In the genomic region with DNA sequence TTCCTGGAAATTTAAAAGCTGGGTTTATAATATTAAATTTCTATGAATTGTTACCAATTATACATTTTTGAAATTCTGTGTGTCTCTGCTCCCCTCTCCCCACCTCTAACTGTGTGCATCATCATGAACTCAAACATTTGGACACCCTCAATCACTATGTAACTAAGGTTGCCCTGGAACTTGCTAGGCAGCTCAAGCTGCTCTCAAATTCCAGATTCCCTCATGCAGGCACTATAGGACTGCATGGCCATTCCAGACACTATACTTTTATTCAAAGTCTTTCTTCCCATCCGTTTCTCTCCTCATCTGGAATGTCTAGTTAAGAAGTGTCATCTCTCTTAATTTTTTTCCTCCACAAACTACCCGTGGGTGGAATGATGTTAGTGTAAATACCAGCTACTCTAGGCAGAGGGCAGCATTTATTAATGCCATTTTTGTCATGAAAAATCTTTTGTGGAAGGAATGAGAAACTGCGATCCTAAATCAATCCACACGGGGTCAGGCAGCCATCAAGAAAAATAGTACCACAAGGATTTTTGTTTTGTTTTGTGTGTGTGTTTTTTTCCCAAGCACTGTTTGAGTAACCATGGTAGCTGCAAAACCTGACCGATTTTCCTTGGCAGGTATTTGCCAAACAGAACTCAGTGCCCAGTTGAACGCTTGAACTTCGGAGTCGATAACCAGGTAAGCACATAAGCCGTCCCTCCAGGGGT, we compare ENCODE assay signal across 8 mouse cellular contexts. TPM values are rescaled to one million over a fixed set of nuclear protein-coding genes. Genes with fewer than 3 reads are reported as not detected.
DNase-seq lines count a peak whose midpoint lies in the region; ATAC-seq and TF ChIP-seq lines count a peak whose summit lies in the region.

No protein-coding gene starts in this region.

- peak; percentile 98 for ATAC-seq in megakaryocyte progenitor cell, adult 5-6 weeks (replicated peaks; ENCODE audit: poor library complexity)
- ATAC-seq in stomach, postnatal 0 days (ENCODE audit: low FRiP score, low TSS enrichment) = peak; percentile 67

- WGBS in stomach, postnatal 0 days = 23% methylated on average over 9 of the region's 9 CpGs

- peak; percentile 35 for TF ChIP-seq CTCF in E14TG2a.4 (conservative IDR thresholded peaks at IDR 0.05; ENCODE audit: low read length)
- TF ChIP-seq CTCF in stomach, postnatal 0 days (IDR thresholded peaks at IDR 0.05; ENCODE audit: low read depth) = peak; percentile 94

- H3K9me3 ChIP-seq in E14TG2a.4 (ENCODE audit: low read length) = no peaks in the 10 kb centered on the region; the same call in 1 of the 2 replicates
- no peaks in the 10 kb centered on the region for H3K9me3 ChIP-seq in stomach, postnatal 0 days (ENCODE audit: control insufficient read depth, low read length)

- H3K27ac ChIP-seq in stomach, postnatal 0 days (replicated peaks) = no peak overlapping the region

- peak; percentile 60 for DNase-seq in adrenal gland, adult 2 months
- DNase-seq in embryo, embryonic 9.5 days (ENCODE audit: extremely low spot score) = peak; percentile 59
- DNase-seq in heart, postnatal 4 days = peak; percentile 57
- DNase-seq in layer of hippocampus, adult 9-11 months = peak; percentile 51
- DNase-seq in stomach, postnatal 0 days (ENCODE audit: low spot score) = peak; percentile 60
- no peak for DNase-seq in thymus, adult 18-20 months

- H3K4me2 ChIP-seq in stomach, postnatal 0 days (replicated peaks; ENCODE audit: low read depth) = 0 out of 2 replicates have a peak overlapping the region, but pooled peaks have one; percentile 21

- H3K27me3 ChIP-seq in E14TG2a.4 (ENCODE audit: insufficient read depth, low read length) = no peaks in the 10 kb centered on the region
- H3K27me3 ChIP-seq in stomach, postnatal 0 days (ENCODE audit: control insufficient read depth, insufficient read depth, low read length) = no peaks in the 10 kb centered on the region

- no peak overlapping the region for H3K9ac ChIP-seq in stomach, postnatal 0 days (ENCODE audit: low read length)

- H3K36me3 ChIP-seq in E14TG2a.4 (ENCODE audit: insufficient read depth, low read length) = no peaks in the 10 kb centered on the region
- H3K36me3 ChIP-seq in stomach, postnatal 0 days (ENCODE audit: control insufficient read depth, insufficient read depth, low read length) = no peaks in the 10 kb centered on the region

- no peak overlapping the region for H3K4me3 ChIP-seq in E14TG2a.4 (replicated peaks; ENCODE audit: low read length)
- no peak overlapping the region for H3K4me3 ChIP-seq in stomach, postnatal 0 days (ENCODE audit: low read depth, low read length)

- TF ChIP-seq EP300 in stomach, postnatal 0 days (optimal IDR thresholded peaks at IDR 0.05) = no peak

- H3K4me1 ChIP-seq in E14TG2a.4 (replicated peaks; ENCODE audit: low read depth, low read length) = no peaks in the 10 kb centered on the region
- no peaks in the 10 kb centered on the region for H3K4me1 ChIP-seq in stomach, postnatal 0 days (replicated peaks; ENCODE audit: control insufficient read depth, insufficient read depth)

RNA-seq across cellular contexts. Expression of a gene that starts 13.7 kb away (rescaled TPM):
- total RNA-seq in adrenal gland, adult 2 months (2021) = 1 to 10 TPM; 9.5 to 9.6 TPM
- 5.3 and 7.5 TPM in 2 replicates for polyA plus RNA-seq in adrenal gland, adult 2 months (2012; rRNA removed)
- 1 to 10 TPM; 7.8 TPM for total RNA-seq in heart, postnatal 4 days (2021)
- total RNA-seq in megakaryocyte progenitor cell, adult 5-6 weeks (2015) = 4.5 and 4.6 TPM in 2 replicates
- total RNA-seq in megakaryocyte progenitor cell, adult 5-6 weeks (2017) = 1.4 and 2.2 TPM in 2 replicates
- polyA plus RNA-seq in stomach, postnatal 0 days (2015; fragmentation: Nextera tagmentation; extraction: Ambion mirVana) = 1.7 and 2.6 TPM in 2 replicates

RNA-seq across cellular contexts. Expression of a gene that starts 15.3 kb away (rescaled TPM):
- under 1 TPM; 0.55 to 0.69 TPM for total RNA-seq in adrenal gland, adult 2 months (2021)
- polyA plus RNA-seq in adrenal gland, adult 2 months (2012; rRNA removed) = 0.15 and 0.16 TPM in 2 replicates
- under 1 TPM; 0.14 to 0.23 TPM for total RNA-seq in heart, postnatal 4 days (2021)
- 6.5 TPM in 2 replicates for total RNA-seq in megakaryocyte progenitor cell, adult 5-6 weeks (2015)
- total RNA-seq in megakaryocyte progenitor cell, adult 5-6 weeks (2017) = 4.5 and 5.2 TPM in 2 replicates
- polyA plus RNA-seq in stomach, postnatal 0 days (2015; fragmentation: Nextera tagmentation; extraction: Ambion mirVana) = 0.18 TPM in 2 replicates

RNA-seq across cellular contexts. Expression of a gene that starts 16.2 kb away (rescaled TPM):
- total RNA-seq in adrenal gland, adult 2 months (2021) = not detected
- polyA plus RNA-seq in adrenal gland, adult 2 months (2012; rRNA removed) = not detected in 2 replicates
- not detected for total RNA-seq in heart, postnatal 4 days (2021)
- not detected in 2 replicates for total RNA-seq in megakaryocyte progenitor cell, adult 5-6 weeks (2015)
- total RNA-seq in megakaryocyte progenitor cell, adult 5-6 weeks (2017) = not detected in 2 replicates
- 0.46 and 0.83 TPM in 2 replicates for polyA plus RNA-seq in stomach, postnatal 0 days (2015; fragmentation: Nextera tagmentation; extraction: Ambion mirVana)

RNA-seq across cellular contexts. Expression of a gene that starts 59.8 kb away (rescaled TPM):
- not detected for total RNA-seq in adrenal gland, adult 2 months (2021)
- not detected in 2 replicates for polyA plus RNA-seq in adrenal gland, adult 2 months (2012; rRNA removed)
- total RNA-seq in heart, postnatal 4 days (2021) = not detected
- not detected in 2 replicates for total RNA-seq in megakaryocyte progenitor cell, adult 5-6 weeks (2015)
- total RNA-seq in megakaryocyte progenitor cell, adult 5-6 weeks (2017) = not detected in 2 replicates
- not detected in 2 replicates for polyA plus RNA-seq in stomach, postnatal 0 days (2015; fragmentation: Nextera tagmentation; extraction: Ambion mirVana)

Comparison
In these comparisons a context has a peak if more than half of its experiments do, and no peak if none do; other contexts are left out.
1. DNase-seq: peak in adrenal gland, adult 2 months (single experiment), embryo, embryonic 9.5 days (single experiment), heart, postnatal 4 days (single experiment), layer of hippocampus, adult 9-11 months (single experiment) and stomach, postnatal 0 days (single experiment); none in thymus, adult 18-20 months (0 of 2).